Mouse (Mus musculus) liver, postnatal 0 days (tissue): Measurements from ENCODE around the gene Exoc3. TPM values are rescaled to one million over a fixed set of nuclear protein-coding genes. Genes with fewer than 3 reads are reported as not detected.

Experiments
- ATAC-seq: fragments of 200-750 bp; cut with Nextera tagmentation; 2 replicates; pipeline ENCODE4 v1.8.0; 2017; ENCODE audit warnings: mild to moderate bottlenecking, moderate library complexity
- DNase-seq: peaks from one replicate; pipeline ENCODE4 v3.0.0-alpha.2; 2016
- H3K27ac ChIP-seq: fragments of 300-500 bp; sonication (generic); 2 replicates; pipeline ENCODE4 v1.5.1; 2014; ENCODE audit warnings: antibody characterized with exemption, moderate library complexity, mild to moderate bottlenecking, low read depth
- H3K27me3 ChIP-seq: fragments of 300-500 bp; sonication (generic); 2 replicates; pipeline ENCODE4 v1.6.1; 2014; ENCODE audit warnings: low read length, control low read depth, mixed read lengths; ENCODE audit not compliant: insufficient read depth
- H3K36me3 ChIP-seq: fragments of 300-500 bp; sonication (generic); replicated peaks from 2 replicates; pipeline ENCODE4 v1.6.1; 2014; ENCODE audit warnings: mild to moderate bottlenecking, control low read depth, low read length, moderate library complexity, mixed read lengths; ENCODE audit not compliant: insufficient read depth
- H3K4me1 ChIP-seq: fragments of 300-500 bp; sonication (generic); 2 replicates; pipeline ENCODE4 v1.6.1; 2014; ENCODE audit warnings: antibody characterized with exemption, mild to moderate bottlenecking, control low read depth; ENCODE audit not compliant: insufficient read depth
- H3K4me2 ChIP-seq: fragments of 300-500 bp; sonication (generic); 2 replicates; pipeline ENCODE4 v1.6.1; 2014; ENCODE audit warnings: low read depth, mild to moderate bottlenecking, low read length, moderate library complexity, mixed read lengths
- H3K4me3 ChIP-seq: fragments of 300-500 bp; sonication (generic); 2 replicates; pipeline ENCODE4 v1.5.1; 2014; ENCODE audit warnings: low read depth, low read length
- H3K9ac ChIP-seq: fragments of 300-500 bp; sonication (generic); replicated peaks from 2 replicates; pipeline ENCODE4 v1.6.1; 2014; ENCODE audit warnings: mild to moderate bottlenecking, moderate library complexity
- H3K9me3 ChIP-seq: fragments of 300-500 bp; sonication (generic); 2 replicates; pipeline ENCODE4 v1.6.1; 2016; ENCODE audit warnings: mild to moderate bottlenecking, control low read depth, low read length, mixed read lengths
- CTCF ChIP-seq: sonication (generic); IDR thresholded peaks from 2 replicates; pipeline ENCODE4 v1.5.1; 2016; ENCODE audit warnings: antibody characterized with exemption, low read depth
- EP300 ChIP-seq: IDR thresholded peaks from 2 replicates; pipeline ENCODE4 v1.6.1; 2016; ENCODE audit warnings: antibody characterized with exemption, low read depth, mild to moderate bottlenecking
- WGBS: fragments of 180-500 bp; shearing (Covaris S2); extraction: QIAGEN DNeasy Blood & Tissue Kit; methylation state at CpG from one replicate; pipeline ENCODE4 v1.1.7; 2014; ENCODE audit not compliant: insufficient replicate concordance; 5-methylcytosine and 5-hydroxymethylcytosine counted together
- polyA plus RNA-seq: library from polyadenylated mRNA; unstranded; fragments of >200 nt; fragmentation: Nextera tagmentation; extraction: Ambion mirVana; gene quantifications from 2 replicates; pipeline ENCODE4 v1.2.1, GENCODE M21; 2015

Exoc3 gene
- 15.7 and 19.6 TPM in 2 replicates for polyA plus RNA-seq

- ATAC-seq: peak; percentile 99
- TF ChIP-seq EP300: no peak; the same call in 1 of the 2 replicates
- TF ChIP-seq CTCF: no peak
- Histone ChIP-seq H3K4me3 (peak within 1 kb of the TSS; percentile 85), H3K9ac (peak within 1 kb of the TSS; percentile 75), H3K4me2 (peak within 1 kb of the TSS; percentile 93), H3K9me3 (no peaks in the 10 kb centered on the region), H3K27me3 (no peaks in the 10 kb centered on the region), H3K36me3 (peaks cover 8% of the 10 kb centered on the region), H3K4me1 (peaks cover 25% of the 10 kb centered on the region), H3K27ac (peak within 1 kb of the TSS; percentile 93)
- DNase-seq: peak; percentile 94
- under 1% methylated on average over 39 of the region's 39 CpGs for WGBS
Measured at GRCm38 (mm10) chr13:74208317-74208985, at the start of gene Exoc3. TSS of gene Exoc3 (minus strand) at chr13:74208732.

- Histone ChIP-seq H3K27ac (no peak overlapping the region), H3K4me3 (no peak overlapping the region), H3K4me1 (peaks cover 3% of the 10 kb centered on the region; the same call in 1 of the 2 replicates), H3K36me3 (no peaks in the 10 kb centered on the region), H3K27me3 (no peaks in the 10 kb centered on the region), H3K9me3 (no peaks in the 10 kb centered on the region), H3K9ac (no peak overlapping the region), H3K4me2 (no peak overlapping the region)
- peak; percentile 66 for ATAC-seq
- TF ChIP-seq EP300 (no peak; the same call in 1 of the 2 replicates), CTCF (no peak)
- DNase-seq: no peak
Measured at GRCm38 (mm10) chr13:74246494-74246893, 38.0 kb upstream of the Exoc3 start.

GRCm38 (mm10) chr13:74245899-74246231 is 37.3 kb upstream of the Exoc3 start:
- Histone ChIP-seq H3K27me3 (no peaks in the 10 kb centered on the region), H3K4me3 (no peak overlapping the region), H3K9ac (no peak overlapping the region), H3K9me3 (no peaks in the 10 kb centered on the region), H3K4me2 (no peak overlapping the region), H3K36me3 (no peaks in the 10 kb centered on the region), H3K4me1 (peaks cover 3% of the 10 kb centered on the region; the same call in 1 of the 2 replicates), H3K27ac (no peak overlapping the region)
- 63% methylated on average over 4 of the region's 4 CpGs for WGBS
- ATAC-seq (peak; percentile 19; the same call in 1 of the 2 replicates), DNase-seq (no peak)
- TF ChIP-seq CTCF (no peak), EP300 (no peak)

- Histone ChIP-seq H3K27me3 (no peaks in the 10 kb centered on the region), H3K4me3 (no peak overlapping the region), H3K4me2 (no peak overlapping the region), H3K36me3 (no peaks in the 10 kb centered on the region), H3K27ac (no peak overlapping the region), H3K9me3 (no peaks in the 10 kb centered on the region), H3K9ac (no peak overlapping the region), H3K4me1 (peaks cover 3% of the 10 kb centered on the region; the same call in 1 of the 2 replicates)
- WGBS: 38% methylated on average over 17 of the region's 17 CpGs
- ATAC-seq (no peak), DNase-seq (peak; percentile 37)
- TF ChIP-seq CTCF: no peak
- TF ChIP-seq EP300: no peak
Measured at GRCm38 (mm10) chr13:74245214-74245898, 36.8 kb upstream of the Exoc3 start.

- TF ChIP-seq CTCF: no peak
- TF ChIP-seq EP300: no peak
- Histone ChIP-seq H3K27me3 (no peaks in the 10 kb centered on the region), H3K9ac (no peak overlapping the region), H3K36me3 (no peaks in the 10 kb centered on the region), H3K4me1 (no peaks in the 10 kb centered on the region), H3K9me3 (no peaks in the 10 kb centered on the region), H3K4me2 (no peak overlapping the region), H3K4me3 (no peak overlapping the region), H3K27ac (no peak overlapping the region)
- ATAC-seq (no peak), DNase-seq (no peak)
- WGBS: 56% methylated on average over 7 of the region's 7 CpGs
Measured at GRCm38 (mm10) chr13:74237574-74237973, 29.0 kb upstream of the Exoc3 start.

- Histone ChIP-seq H3K9me3 (no peaks in the 10 kb centered on the region), H3K36me3 (no peaks in the 10 kb centered on the region), H3K4me1 (no peaks in the 10 kb centered on the region), H3K4me3 (no peak overlapping the region), H3K27ac (no peak overlapping the region), H3K9ac (no peak overlapping the region), H3K27me3 (no peaks in the 10 kb centered on the region), H3K4me2 (no peak overlapping the region)
- WGBS: 39% methylated on average over 1 of the region's 1 CpGs
- TF ChIP-seq CTCF: no peak
- no peak for TF ChIP-seq EP300
- DNase-seq (no peak), ATAC-seq (no peak)
Measured at GRCm38 (mm10) chr13:74220659-74221058, 12.1 kb upstream of the Exoc3 start.
